Mouse (Mus musculus) left cerebral cortex, adult 18-20 months (tissue): ENCODE measurements around the gene Fgfr4. TPM values are rescaled to one million over a fixed set of nuclear protein-coding genes. Genes with fewer than 3 reads are reported as not detected.

Experiments
- DNase-seq, 2 experiments: peaks; one replicate each; pipeline ENCODE4 v3.0.0; 2021 to 2022; ENCODE audit warnings: low spot score in 2 of 2, mixed read lengths in 1 of 2
- total RNA-seq, 2 experiments: library from RNA; stranded (reverse); gene quantifications; 2 replicates each; pipeline ENCODE4 v1.2.3; 2021

The Fgfr4 gene
- total RNA-seq, 2 experiments from 2014 or later = 0.21 to 0.40 TPM

- DNase-seq = no peak
Measured at GRCm38 (mm10) chr13:55209649-55210192, 57.3 kb downstream of the Fgfr4 start, which contains the start of gene Nsd1. Gene Nsd1, plus strand, starts transcription at chr13:55209782.

- DNase-seq = peak; percentile 25 to 53
Measured at GRCm38 (mm10) chr13:55210193-55210970, 57.9 kb downstream of the Fgfr4 start.

- DNase-seq = peak in 1 of 2 experiments; percentile 30
Measured at GRCm38 (mm10) chr13:55210971-55211220, 58.5 kb downstream of the Fgfr4 start.

GRCm38 (mm10) chr13:55211221-55212010 is 59.0 kb downstream of the Fgfr4 start:
- peak; percentile 70 to 79 for DNase-seq

GRCm38 (mm10) chr13:55212011-55212360 is 59.5 kb downstream of the Fgfr4 start:
- peak; percentile 35 to 66 for DNase-seq

GRCm38 (mm10) chr13:55212361-55213137 is 60.1 kb downstream of the Fgfr4 start:
- peak; percentile 43 to 65 for DNase-seq

GRCm38 (mm10) chr13:55213138-55213806 is 60.8 kb downstream of the Fgfr4 start:
- DNase-seq = no peak

Other genes starting within 250 kb of the Fgfr4 start
- 100 to 1,000 TPM; 104 to 107 TPM for gene Unc5a, start 203.2 kb upstream of the Fgfr4 start, total RNA-seq
- 1 to 10 TPM in 1 of 2 experiments, under 1 TPM in 1; 0.91 to 1.1 TPM for gene Hk3, start 131.3 kb upstream of the Fgfr4 start, total RNA-seq
- gene Uimc1, start 52.3 kb upstream of the Fgfr4 start, total RNA-seq = 10 to 100 TPM; 22.0 to 25.5 TPM
- 10 to 100 TPM; 38.3 to 39.7 TPM for gene Zfp346, start 47.3 kb upstream of the Fgfr4 start, total RNA-seq
- not detected for gene Gm17617, start 19.1 kb upstream of the Fgfr4 start, total RNA-seq
- gene Nsd1, start 57.1 kb downstream of the Fgfr4 start, total RNA-seq = 100 to 1,000 TPM; 109 to 115 TPM
- gene Prelid1, start 167.9 kb downstream of the Fgfr4 start, total RNA-seq = 100 to 1,000 TPM; 171 to 182 TPM
- gene Rab24, start 169.3 kb downstream of the Fgfr4 start, total RNA-seq = 10 to 100 TPM; 87.6 to 89.3 TPM
- 1 to 10 TPM; 1.1 to 1.8 TPM for gene Mxd3, start 177.2 kb downstream of the Fgfr4 start, total RNA-seq
- 10 to 100 TPM; 54.4 to 59.1 TPM for gene Lman2, start 210.1 kb downstream of the Fgfr4 start, total RNA-seq
- gene Rgs14, start 217.1 kb downstream of the Fgfr4 start, total RNA-seq = 10 to 100 TPM; 57.5 to 60.7 TPM
- gene Slc34a1, start 245.5 kb downstream of the Fgfr4 start, total RNA-seq = not detected